Mouse (Mus musculus): ENCODE data around the gene Luc7l.

DNA sequence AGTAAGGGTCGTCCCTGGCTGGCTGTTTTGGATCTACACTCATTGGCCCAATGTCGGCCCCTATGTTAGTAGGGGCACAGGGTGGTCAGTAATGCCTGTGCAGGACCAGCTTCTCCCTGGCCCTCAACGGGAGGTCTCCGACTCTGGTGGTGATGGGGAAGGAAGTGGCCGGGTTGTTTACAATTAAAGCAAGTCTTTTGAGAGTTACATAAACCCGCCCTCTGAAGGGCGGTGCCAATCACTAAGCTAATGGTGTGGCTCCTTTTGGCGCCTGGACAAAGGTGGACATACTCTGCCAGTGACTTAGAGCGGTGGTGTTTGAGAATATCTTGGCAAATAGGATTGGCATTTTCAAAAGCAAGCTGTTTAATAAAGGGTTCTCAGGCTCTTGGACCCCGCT, 62.8 kb downstream of the Luc7l start:
- no peak for TF ChIP-seq CTCF (IDR thresholded peaks at IDR 0.05; ENCODE audit: extremely low read depth, insufficient read depth, insufficient read length, insufficient replicate concordance)
- TF ChIP-seq POLR2A (IDR thresholded peaks at IDR 0.05; ENCODE audit: low read depth, low read length), result no peak

Data from spleen, adult 2 months (tissue).